ENCODE assay signal across 24 mouse cellular contexts in genomic region chr17:66154876-66155275, GRCm38 (mm10). TPM values are rescaled to one million over a fixed set of nuclear protein-coding genes. Genes with fewer than 3 reads are reported as not detected.
DNase-seq lines count a peak whose midpoint lies in the region; ATAC-seq and TF ChIP-seq lines count a peak whose summit lies in the region.
"Had no signal": no experiment of that assay in that cellular context is flagged by ENCODE, and none has a peak within 500 bp of the region (broad histone marks: within the 10 kb centered on the region; RNA-seq: fewer than 3 reads in every experiment).

No protein-coding gene starts in this region.

- no peak overlapping the region for H3K27ac ChIP-seq in intestine, postnatal 0 days (ENCODE audit: low read depth, low read length)
- H3K27ac ChIP-seq in intestine, embryonic 15.5 days = no peak overlapping the region
- no peak overlapping the region for H3K27ac ChIP-seq in stomach, postnatal 0 days (replicated peaks)
- H3K27ac ChIP-seq: embryonic facial prominence, embryonic 13.5 days; forebrain, embryonic 13.5 days; gastrocnemius, adult 2 months; heart, embryonic 10.5 days; hindbrain, embryonic 12.5 days had no signal

- H3K27me3 ChIP-seq in intestine, postnatal 0 days (replicated peaks; ENCODE audit: control insufficient read depth, insufficient read depth, low read length) = no peaks in the 10 kb centered on the region
- H3K27me3 ChIP-seq in intestine, embryonic 15.5 days (replicated peaks) = no peaks in the 10 kb centered on the region
- H3K27me3 ChIP-seq in stomach, postnatal 0 days (ENCODE audit: control insufficient read depth, insufficient read depth, low read length) = no peaks in the 10 kb centered on the region
- H3K27me3 ChIP-seq: embryonic facial prominence, embryonic 13.5 days; forebrain, embryonic 13.5 days; hindbrain, embryonic 12.5 days had no signal

- H3K36me3 ChIP-seq in intestine, postnatal 0 days (ENCODE audit: control insufficient read depth, insufficient read depth) = peaks cover 17% of the 10 kb centered on the region
- H3K36me3 ChIP-seq in intestine, embryonic 15.5 days = peaks cover 19% of the 10 kb centered on the region; the same call in 1 of the 2 replicates
- H3K36me3 ChIP-seq in stomach, postnatal 0 days (ENCODE audit: control insufficient read depth, insufficient read depth, low read length) = peaks cover 11% of the 10 kb centered on the region

- no peak for TF ChIP-seq EP300 in stomach, postnatal 0 days (optimal IDR thresholded peaks at IDR 0.05)

- no peak overlapping the region for H3K4me3 ChIP-seq in intestine, postnatal 0 days (ENCODE audit: low read depth, low read length)
- no peak overlapping the region for H3K4me3 ChIP-seq in intestine, embryonic 15.5 days (replicated peaks)
- no peak overlapping the region for H3K4me3 ChIP-seq in stomach, postnatal 0 days (ENCODE audit: low read depth, low read length)
- H3K4me3 ChIP-seq: embryonic facial prominence, embryonic 13.5 days; forebrain, embryonic 13.5 days; gastrocnemius, adult 2 months; heart, embryonic 10.5 days; hindbrain, embryonic 12.5 days had no signal

- peak; percentile 11 for DNase-seq in retina, postnatal 1 day
- DNase-seq in retina, embryonic 14.5 days (ENCODE audit: low spot score) = no peak
- DNase-seq in MEL-GATA-1-ER (ENCODE audit: extremely low read depth, low read depth) = peak; percentile 8
- no peak for DNase-seq in stomach, postnatal 0 days (ENCODE audit: low spot score)
- DNase-seq in Muller cell, postnatal 12 days (ENCODE audit: inconsistent ontology term) = no peak
- DNase-seq: adrenal gland, adult 2 months; adrenal gland, postnatal 25 days; cerebellum, adult 18-20 months; cerebellum, adult 9-11 months; cerebellum, postnatal 36 days; forebrain, postnatal 0 days; gastrocnemius, adult 2 months; gastrocnemius, postnatal 25 days; heart, postnatal 10 days; heart, postnatal 4 days had no signal

- H3K4me2 ChIP-seq in intestine, postnatal 0 days (replicated peaks; ENCODE audit: low read depth) = no peak overlapping the region
- no peak overlapping the region for H3K4me2 ChIP-seq in intestine, embryonic 15.5 days (replicated peaks)
- no peak overlapping the region for H3K4me2 ChIP-seq in stomach, postnatal 0 days (replicated peaks; ENCODE audit: low read depth)
- H3K4me2 ChIP-seq: embryonic facial prominence, embryonic 13.5 days; forebrain, embryonic 13.5 days; hindbrain, embryonic 12.5 days had no signal

- 77% methylated on average over 2 of the region's 2 CpGs for WGBS in intestine, postnatal 0 days
- WGBS in intestine, embryonic 15.5 days = 78% methylated on average over 2 of the region's 2 CpGs
- 83% methylated on average over 2 of the region's 2 CpGs for WGBS in stomach, postnatal 0 days

- no peak overlapping the region for H3K9ac ChIP-seq in intestine, postnatal 0 days (ENCODE audit: low read depth, low read length)
- no peak overlapping the region for H3K9ac ChIP-seq in intestine, embryonic 15.5 days
- H3K9ac ChIP-seq in stomach, postnatal 0 days (ENCODE audit: low read length) = no peak overlapping the region
- H3K9ac ChIP-seq: embryonic facial prominence, embryonic 13.5 days; forebrain, embryonic 13.5 days; forebrain, postnatal 0 days; hindbrain, embryonic 12.5 days had no signal

- H3K9me3 ChIP-seq in intestine, postnatal 0 days (ENCODE audit: control insufficient read depth) = no peaks in the 10 kb centered on the region
- H3K9me3 ChIP-seq in intestine, embryonic 15.5 days = no peaks in the 10 kb centered on the region
- H3K9me3 ChIP-seq in stomach, postnatal 0 days (ENCODE audit: control insufficient read depth, low read length) = no peaks in the 10 kb centered on the region
- H3K9me3 ChIP-seq: embryonic facial prominence, embryonic 13.5 days; forebrain, embryonic 13.5 days; heart, embryonic 10.5 days; hindbrain, embryonic 12.5 days had no signal

- ATAC-seq in intestine, postnatal 0 days = no peak
- no peak for ATAC-seq in intestine, embryonic 15.5 days
- ATAC-seq in stomach, postnatal 0 days (ENCODE audit: low FRiP score, low TSS enrichment) = no peak
- ATAC-seq in monocyte, adult 5-6 weeks (replicated peaks; ENCODE audit: insufficient number of reproducible peaks, low FRiP score, low TSS enrichment, poor library complexity, severe bottlenecking) = no peak
- ATAC-seq: CD4-positive, CD25-positive, alpha-beta regulatory T cell, adult 4 months; forebrain, embryonic 13.5 days; forebrain, postnatal 0 days; intestine, embryonic 16.5 days had no signal

- 0 out of 2 replicates have a peak, but pooled peaks have one; percentile 10 for TF ChIP-seq CTCF in intestine, postnatal 0 days (IDR thresholded peaks at IDR 0.05; ENCODE audit: low read depth)
- TF ChIP-seq CTCF in stomach, postnatal 0 days (IDR thresholded peaks at IDR 0.05; ENCODE audit: low read depth) = peak; percentile 36

- no peaks in the 10 kb centered on the region for H3K4me1 ChIP-seq in intestine, postnatal 0 days (replicated peaks; ENCODE audit: control insufficient read depth, insufficient read depth, low read length)
- H3K4me1 ChIP-seq in intestine, embryonic 15.5 days (replicated peaks) = no peaks in the 10 kb centered on the region
- H3K4me1 ChIP-seq in stomach, postnatal 0 days (replicated peaks; ENCODE audit: control insufficient read depth, insufficient read depth) = no peaks in the 10 kb centered on the region
- H3K4me1 ChIP-seq: embryonic facial prominence, embryonic 13.5 days; forebrain, embryonic 13.5 days; heart, embryonic 10.5 days; hindbrain, embryonic 12.5 days had no signal

RNA-seq across cellular contexts. Expression of gene Ddx11, which starts 31.6 kb away (rescaled TPM):
- polyA plus RNA-seq in intestine, postnatal 0 days (2015; fragmentation: Nextera tagmentation; extraction: Ambion mirVana) = 1.7 and 2.1 TPM in 2 replicates
- polyA plus RNA-seq in intestine, embryonic 15.5 days (2015; fragmentation: Nextera tagmentation; extraction: Ambion mirVana) = 15.4 and 18.0 TPM in 2 replicates
- polyA plus RNA-seq in stomach, postnatal 0 days (2015; fragmentation: Nextera tagmentation; extraction: Ambion mirVana) = 2.9 TPM in 2 replicates
- 4.5 to 12.8 TPM (median 8.1 TPM) in 3 replicates for total RNA-seq in monocyte, adult 5-6 weeks (2017)

RNA-seq across cellular contexts. Expression of gene Washc1, which starts 43.5 kb away (rescaled TPM):
- 24.8 and 27.6 TPM in 2 replicates for polyA plus RNA-seq in intestine, postnatal 0 days (2015; fragmentation: Nextera tagmentation; extraction: Ambion mirVana)
- polyA plus RNA-seq in intestine, embryonic 15.5 days (2015; fragmentation: Nextera tagmentation; extraction: Ambion mirVana) = 35.2 and 36.1 TPM in 2 replicates
- polyA plus RNA-seq in stomach, postnatal 0 days (2015; fragmentation: Nextera tagmentation; extraction: Ambion mirVana) = 27.2 and 27.6 TPM in 2 replicates
- total RNA-seq in monocyte, adult 5-6 weeks (2017) = 15.0 to 43.3 TPM (median 25.2 TPM) in 3 replicates

RNA-seq across cellular contexts. Expression of gene Ndufv2, which starts 53.5 kb away (rescaled TPM):
- 421 and 453 TPM in 2 replicates for polyA plus RNA-seq in intestine, postnatal 0 days (2015; fragmentation: Nextera tagmentation; extraction: Ambion mirVana)
- polyA plus RNA-seq in intestine, embryonic 15.5 days (2015; fragmentation: Nextera tagmentation; extraction: Ambion mirVana) = 428 and 430 TPM in 2 replicates
- polyA plus RNA-seq in stomach, postnatal 0 days (2015; fragmentation: Nextera tagmentation; extraction: Ambion mirVana) = 348 and 356 TPM in 2 replicates
- 97.5 to 124 TPM (median 101 TPM) in 3 replicates for total RNA-seq in monocyte, adult 5-6 weeks (2017)

Comparison
In these comparisons a context has a peak if more than half of its experiments do, and no peak if none do; other contexts are left out.
1. DNase-seq: peak in retina, postnatal 1 day (single experiment) and MEL-GATA-1-ER (single experiment); none in retina, embryonic 14.5 days (single experiment), stomach, postnatal 0 days (single experiment) and Muller cell, postnatal 12 days (single experiment).